Mouse (Mus musculus) bone marrow, adult 2 months (tissue): ENCODE measurements around the gene Ccdc187.

Experiments
- CTCF ChIP-seq: fragments of 200-500 bp; IDR thresholded peaks from 2 replicates; pipeline ENCODE4 v1.5.1; 2011; ENCODE audit warnings: low read length, control low read depth; ENCODE audit not compliant: control insufficient read depth, insufficient read depth
- POLR2A ChIP-seq: fragments of 200-500 bp; IDR thresholded peaks from 2 replicates; pipeline ENCODE4 v1.6.1; 2011; ENCODE audit warnings: low read depth, mild to moderate bottlenecking, control low read depth, low read length, borderline replicate concordance; ENCODE audit not compliant: control insufficient read depth

GRCm38 (mm10) chr2:26342609-26343490, 48.5 kb upstream of the Ccdc187 start:
- no peak for TF ChIP-seq CTCF
- TF ChIP-seq POLR2A, result no peak
